12 mouse cellular contexts compared by ENCODE assay signal in genomic region chr15:100566531-100566930, GRCm38 (mm10).
"Had no signal": no experiment of that assay in that cellular context is flagged by ENCODE, and none has a peak within 500 bp of the region (broad histone marks: within the 10 kb centered on the region; RNA-seq: fewer than 3 reads in every experiment).

No protein-coding gene starts in this region.

- DNase-seq: retina, postnatal 1 day; right cerebral cortex, adult 18-20 months; right cerebral cortex, postnatal 14 days; right cerebral cortex, postnatal 25 days; right cerebral cortex, postnatal 4 days; spleen, adult 18-20 months; thymus, adult 18-20 months; thymus, adult 2 months; thymus, postnatal 14 days; thymus, postnatal 25 days; thymus, postnatal 36 days; thymus, postnatal 4 days had no signal
